Mouse (Mus musculus) midbrain, embryonic 10.5 days (tissue): ENCODE data around the gene Smarcd3. TPM values are rescaled to one million over a fixed set of nuclear protein-coding genes. Genes with fewer than 3 reads are reported as not detected.

Source experiments
- DNase-seq: peaks from one replicate; pipeline ENCODE4 v3.0.0-alpha.2; 2017; ENCODE audit warnings: low spot score
- H3K27ac ChIP-seq: fragments of 300-500 bp; sonication (generic); replicated peaks from 2 replicates; pipeline ENCODE4 v1.5.1; 2016; ENCODE audit warnings: mild to moderate bottlenecking
- H3K27me3 ChIP-seq: fragments of 300-500 bp; sonication (generic); 2 replicates; pipeline ENCODE4 v1.6.1; 2016; ENCODE audit warnings: low read depth, mild to moderate bottlenecking; ENCODE audit not compliant: poor library complexity, severe bottlenecking
- H3K36me3 ChIP-seq: fragments of 300-500 bp; sonication (generic); 2 replicates; pipeline ENCODE4 v1.6.1; 2016; ENCODE audit warnings: mild to moderate bottlenecking, moderate library complexity
- H3K4me1 ChIP-seq: fragments of 300-500 bp; sonication (generic); 2 replicates; pipeline ENCODE4 v1.6.1; 2016
- H3K4me3 ChIP-seq: fragments of 300-500 bp; sonication (generic); 2 replicates; pipeline ENCODE4 v1.5.1; 2016; ENCODE audit warnings: mild to moderate bottlenecking, moderate library complexity
- H3K9me3 ChIP-seq: fragments of 300-500 bp; sonication (generic); replicated peaks from 2 replicates; pipeline ENCODE4 v1.6.1; 2016; ENCODE audit warnings: mild to moderate bottlenecking
- WGBS: fragments of 180-500 bp; shearing (Covaris S2); methylation state at CpG from one replicate; pipeline ENCODE4 v1.1.7; 2016; 5-methylcytosine and 5-hydroxymethylcytosine counted together
- polyA plus RNA-seq: library from polyadenylated mRNA; unstranded; fragments of >200 nt; fragmentation: Nextera tagmentation; extraction: Ambion mirVana; gene quantifications from 2 replicates; pipeline ENCODE4 v1.2.1, GENCODE M21; 2016

Gene Smarcd3
- polyA plus RNA-seq, 1 experiment from 2014 or later = 32.4 TPM

- Histone ChIP-seq H3K4me3 (no peak overlapping the region), H3K27ac (no peak overlapping the region), H3K36me3 (no peaks in the 10 kb centered on the region), H3K27me3 (no peaks in the 10 kb centered on the region), H3K4me1 (peaks cover 19% of the 10 kb centered on the region), H3K9me3 (no peaks in the 10 kb centered on the region)
- WGBS = 67% methylated on average over 6 of the region's 6 CpGs
- no peak for DNase-seq
These were observed 13.9 kb upstream of the Smarcd3 start for GRCm38 (mm10) chr5:24638131-24638530.

- 80% methylated on average over 4 of the region's 4 CpGs for WGBS
- Histone ChIP-seq H3K27ac (no peak overlapping the region), H3K27me3 (no peaks in the 10 kb centered on the region), H3K36me3 (no peaks in the 10 kb centered on the region), H3K4me1 (peaks cover 19% of the 10 kb centered on the region), H3K4me3 (no peak overlapping the region), H3K9me3 (no peaks in the 10 kb centered on the region)
- DNase-seq = no peak
These were observed 12.8 kb upstream of the Smarcd3 start for GRCm38 (mm10) chr5:24636987-24637386.

GRCm38 (mm10) chr5:24635526-24636141 is 11.4 kb upstream of the Smarcd3 start:
- Histone ChIP-seq H3K9me3 (no peaks in the 10 kb centered on the region), H3K27ac (peak overlapping the region; percentile 46; the same call in 1 of the 2 replicates), H3K27me3 (peaks cover 4% of the 10 kb centered on the region; the same call in 1 of the 2 replicates), H3K4me3 (no peak overlapping the region), H3K4me1 (peaks cover 19% of the 10 kb centered on the region), H3K36me3 (no peaks in the 10 kb centered on the region)
- no peak for DNase-seq
- 73% methylated on average over 6 of the region's 6 CpGs for WGBS

GRCm38 (mm10) chr5:24635093-24635492 is 10.9 kb upstream of the Smarcd3 start:
- H3K27ac ChIP-seq = no peak overlapping the region
- WGBS = 31% methylated on average over 1 of the region's 1 CpGs
- DNase-seq = no peak
- H3K9me3 ChIP-seq = no peaks in the 10 kb centered on the region
- H3K27me3 ChIP-seq = peaks cover 9% of the 10 kb centered on the region; the same call in 1 of the 2 replicates
- H3K4me1 ChIP-seq = peaks cover 19% of the 10 kb centered on the region
- H3K36me3 ChIP-seq = no peaks in the 10 kb centered on the region
- H3K4me3 ChIP-seq = no peak overlapping the region

- H3K4me1 ChIP-seq = peaks cover 11% of the 10 kb centered on the region
- WGBS = 74% methylated on average over 3 of the region's 3 CpGs
- H3K27ac ChIP-seq = no peak overlapping the region
- no peak for DNase-seq
- H3K4me3 ChIP-seq = no peak overlapping the region
- H3K9me3 ChIP-seq = no peaks in the 10 kb centered on the region
- H3K27me3 ChIP-seq = peaks cover 18% of the 10 kb centered on the region
- no peaks in the 10 kb centered on the region for H3K36me3 ChIP-seq
These were observed 5.5 kb upstream of the Smarcd3 start for GRCm38 (mm10) chr5:24629712-24630111.

GRCm38 (mm10) chr5:24624822-24625120 is 560 bp upstream of the Smarcd3 start:
- H3K4me1 ChIP-seq = peaks cover 26% of the 10 kb centered on the region

GRCm38 (mm10) chr5:24623041-24623985 is 898 bp downstream of the Smarcd3 start:
- Histone ChIP-seq H3K4me1 (peaks cover 26% of the 10 kb centered on the region), H3K27ac (0 out of 2 replicates have a peak overlapping the region, but pooled peaks have one; percentile 86), H3K27me3 (peaks cover 53% of the 10 kb centered on the region), H3K4me3 (peak overlapping the region; percentile 72), H3K36me3 (no peaks in the 10 kb centered on the region), H3K9me3 (no peaks in the 10 kb centered on the region)
- WGBS = 52% methylated on average over 8 of the region's 8 CpGs
- no peak for DNase-seq

More at GRCm38 (mm10) chr5:24624822-24625120, 560 bp upstream of the Smarcd3 start:
- Histone ChIP-seq H3K27ac (no peak overlapping the region), H3K4me3 (peak overlapping the region; percentile 72), H3K27me3 (peaks cover 53% of the 10 kb centered on the region), H3K9me3 (no peaks in the 10 kb centered on the region), H3K36me3 (no peaks in the 10 kb centered on the region)
- 33% methylated on average over 4 of the region's 4 CpGs for WGBS
- DNase-seq = no peak

GRCm38 (mm10) chr5:24622386-24623040 is 1.7 kb downstream of the Smarcd3 start:
- Histone ChIP-seq H3K36me3 (no peaks in the 10 kb centered on the region), H3K27ac (no peak overlapping the region), H3K4me1 (peaks cover 26% of the 10 kb centered on the region), H3K9me3 (no peaks in the 10 kb centered on the region), H3K4me3 (no peak overlapping the region; the same call in 1 of the 2 replicates), H3K27me3 (peaks cover 53% of the 10 kb centered on the region)
- DNase-seq = no peak
- WGBS = 66% methylated on average over 7 of the region's 7 CpGs

GRCm38 (mm10) chr5:24620626-24621025 is 3.6 kb downstream of the Smarcd3 start:
- DNase-seq = no peak
- Histone ChIP-seq H3K27ac (no peak overlapping the region), H3K9me3 (no peaks in the 10 kb centered on the region), H3K4me3 (no peak overlapping the region), H3K27me3 (peaks cover 48% of the 10 kb centered on the region), H3K36me3 (no peaks in the 10 kb centered on the region), H3K4me1 (peaks cover 22% of the 10 kb centered on the region)
- 72% methylated on average over 8 of the region's 8 CpGs for WGBS

- no peak overlapping the region for H3K4me3 ChIP-seq
- no peaks in the 10 kb centered on the region for H3K36me3 ChIP-seq
- H3K27ac ChIP-seq = no peak overlapping the region
- WGBS = 86% methylated on average over 8 of the region's 8 CpGs
- peaks cover 19% of the 10 kb centered on the region for H3K4me1 ChIP-seq
- no peak for DNase-seq
- no peaks in the 10 kb centered on the region for H3K9me3 ChIP-seq
- peaks cover 48% of the 10 kb centered on the region for H3K27me3 ChIP-seq
These were observed 4.1 kb downstream of the Smarcd3 start for GRCm38 (mm10) chr5:24620116-24620515.

GRCm38 (mm10) chr5:24618921-24619320 is 5.3 kb downstream of the Smarcd3 start:
- 89% methylated on average over 3 of the region's 3 CpGs for WGBS
- Histone ChIP-seq H3K4me1 (peaks cover 7% of the 10 kb centered on the region), H3K27me3 (peaks cover 36% of the 10 kb centered on the region), H3K9me3 (no peaks in the 10 kb centered on the region), H3K27ac (no peak overlapping the region), H3K4me3 (no peak overlapping the region), H3K36me3 (no peaks in the 10 kb centered on the region)
- DNase-seq = no peak

GRCm38 (mm10) chr5:24615097-24615496 is 9.1 kb downstream of the Smarcd3 start:
- WGBS = 72% methylated on average over 6 of the region's 6 CpGs

More at GRCm38 (mm10) chr5:24615097-24615496, 9.1 kb downstream of the Smarcd3 start:
- H3K36me3 ChIP-seq = no peaks in the 10 kb centered on the region
- H3K27ac ChIP-seq = no peak overlapping the region
- H3K4me3 ChIP-seq = no peak overlapping the region
- H3K4me1 ChIP-seq = 0 out of 2 replicates have a peak, but pooled peaks cover 3% of the 10 kb centered on the region
- no peak for DNase-seq
- no peaks in the 10 kb centered on the region for H3K27me3 ChIP-seq
- no peaks in the 10 kb centered on the region for H3K9me3 ChIP-seq
